Mouse (Mus musculus): ENCODE measurements around the gene Jmjd1c. TPM values are rescaled to one million over a fixed set of nuclear protein-coding genes. Genes with fewer than 3 reads are reported as not detected.

Gene Jmjd1c
- polyA plus RNA-seq, 1 experiment from 2014 or later: 56.5 TPM

DNA sequence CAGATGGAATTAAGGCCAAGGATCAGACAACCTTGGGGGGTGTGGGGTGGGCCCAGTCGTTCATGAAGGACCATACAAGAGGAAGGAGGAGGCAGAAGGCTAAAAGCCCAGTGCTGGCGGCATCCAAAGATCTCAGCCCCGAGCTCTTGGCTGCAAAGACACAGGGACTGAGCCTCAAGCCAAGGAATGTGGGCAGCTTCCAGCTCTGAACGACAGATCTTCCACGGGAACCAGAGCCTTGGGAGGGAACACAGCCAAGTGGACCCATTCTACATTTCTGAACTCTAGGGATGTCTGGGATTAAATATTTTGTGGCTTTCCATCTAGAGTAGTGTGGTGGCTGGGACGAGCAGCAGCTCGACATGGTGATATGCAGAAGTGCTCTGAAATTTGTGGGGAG lies 37.6 kb upstream of the Jmjd1c start:
- H3K4me3 ChIP-seq: no peak overlapping the region
- no peak overlapping the region for H3K27ac ChIP-seq (replicated peaks)
- WGBS: 82% methylated on average over 7 of the region's 7 CpGs
- no peaks in the 10 kb centered on the region for H3K27me3 ChIP-seq
- no peak overlapping the region for H3K4me2 ChIP-seq (replicated peaks)
- H3K36me3 ChIP-seq: no peaks in the 10 kb centered on the region
- H3K4me1 ChIP-seq: peaks cover 22% of the 10 kb centered on the region
- ATAC-seq (ENCODE audit: low FRiP score, low read depth): no peak
- H3K9ac ChIP-seq (replicated peaks): no peak overlapping the region
- no peaks in the 10 kb centered on the region for H3K9me3 ChIP-seq

DNA sequence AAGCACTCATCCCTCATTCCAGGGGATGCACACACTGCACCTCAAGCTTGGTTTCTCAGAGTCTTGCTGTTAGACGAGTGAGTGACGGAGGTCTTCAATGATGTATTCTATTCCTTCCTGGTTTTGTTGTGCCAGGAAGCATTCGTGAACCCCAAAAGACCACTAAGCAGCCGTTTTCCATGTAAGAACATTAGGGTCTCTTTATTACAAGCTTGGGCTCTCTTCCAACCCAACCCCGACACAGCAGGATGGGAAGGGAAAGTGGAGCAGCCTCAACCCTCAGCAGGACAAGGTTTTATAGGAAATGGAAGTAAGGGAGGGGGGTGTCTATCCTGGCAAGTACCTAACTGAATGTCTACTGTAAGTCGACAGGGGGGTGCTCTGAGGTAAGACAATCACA lies 37.2 kb upstream of the Jmjd1c start:
- Histone ChIP-seq H3K4me2 (replicated peaks) (no peak overlapping the region), H3K36me3 (no peaks in the 10 kb centered on the region), H3K9me3 (no peaks in the 10 kb centered on the region), H3K27me3 (no peaks in the 10 kb centered on the region), H3K27ac (replicated peaks) (no peak overlapping the region), H3K4me1 (peaks cover 18% of the 10 kb centered on the region), H3K9ac (replicated peaks) (no peak overlapping the region), H3K4me3 (no peak overlapping the region)
- 84% methylated on average over 6 of the region's 6 CpGs for WGBS
- no peak for ATAC-seq (ENCODE audit: low FRiP score, low read depth)

DNA sequence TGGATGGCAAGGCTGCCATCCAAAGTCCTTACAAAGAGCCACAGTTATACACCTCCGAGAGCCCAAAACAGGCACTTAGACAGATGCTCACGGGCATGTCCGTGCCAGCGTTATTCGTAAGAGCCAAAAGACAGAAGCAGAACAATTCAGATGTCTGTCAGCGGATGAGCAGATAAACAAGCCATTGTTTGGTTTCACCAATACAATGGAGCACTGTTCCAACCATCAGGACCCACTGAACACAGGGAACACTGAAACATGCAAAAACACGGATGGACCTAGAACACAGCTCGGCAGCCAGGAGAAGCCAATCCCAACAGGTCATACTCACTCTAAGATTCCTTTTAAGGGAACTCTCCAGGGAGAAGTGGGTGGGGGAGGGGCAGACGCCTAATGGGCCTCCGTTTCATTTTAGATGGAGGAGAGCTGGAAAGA lies 34.5 kb upstream of the Jmjd1c start:
- Histone ChIP-seq H3K9ac (replicated peaks) (no peak overlapping the region), H3K27ac (replicated peaks) (peak overlapping the region; percentile 16), H3K9me3 (no peaks in the 10 kb centered on the region), H3K4me1 (peaks cover 22% of the 10 kb centered on the region), H3K4me2 (replicated peaks) (0 out of 2 replicates have a peak overlapping the region, but pooled peaks have one; percentile 3), H3K36me3 (no peaks in the 10 kb centered on the region), H3K4me3 (no peak overlapping the region), H3K27me3 (no peaks in the 10 kb centered on the region)
- no peak for ATAC-seq (ENCODE audit: low FRiP score, low read depth)
- WGBS: 47% methylated on average over 10 of the region's 10 CpGs

DNA sequence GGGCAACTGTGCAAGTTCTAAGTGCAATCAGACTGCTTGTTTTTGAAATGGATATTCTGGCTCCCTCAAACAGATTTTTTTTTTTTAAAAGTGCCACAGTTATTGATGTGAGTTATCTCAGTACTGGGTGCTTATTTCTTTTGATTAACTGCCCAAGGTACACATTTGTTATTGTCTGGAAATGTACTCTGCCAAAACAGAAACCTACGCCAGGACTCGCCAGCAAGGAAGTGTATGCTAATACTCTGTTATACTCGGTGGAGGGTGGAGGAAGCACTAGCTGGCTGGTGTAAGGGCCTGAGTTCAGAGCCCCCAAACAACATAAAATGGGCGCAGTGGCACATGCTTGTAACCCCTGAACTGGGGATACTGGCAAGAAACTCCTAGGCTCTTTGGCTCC lies 34.1 kb upstream of the Jmjd1c start:
- Histone ChIP-seq H3K27ac (replicated peaks) (peak overlapping the region; percentile 16), H3K4me2 (replicated peaks) (0 out of 2 replicates have a peak overlapping the region, but pooled peaks have one; percentile 3), H3K27me3 (no peaks in the 10 kb centered on the region), H3K4me3 (no peak overlapping the region), H3K4me1 (peaks cover 23% of the 10 kb centered on the region), H3K36me3 (no peaks in the 10 kb centered on the region), H3K9ac (replicated peaks) (no peak overlapping the region), H3K9me3 (no peaks in the 10 kb centered on the region)
- ATAC-seq (ENCODE audit: low FRiP score, low read depth): no peak
- WGBS: 72% methylated on average over 4 of the region's 4 CpGs

DNA sequence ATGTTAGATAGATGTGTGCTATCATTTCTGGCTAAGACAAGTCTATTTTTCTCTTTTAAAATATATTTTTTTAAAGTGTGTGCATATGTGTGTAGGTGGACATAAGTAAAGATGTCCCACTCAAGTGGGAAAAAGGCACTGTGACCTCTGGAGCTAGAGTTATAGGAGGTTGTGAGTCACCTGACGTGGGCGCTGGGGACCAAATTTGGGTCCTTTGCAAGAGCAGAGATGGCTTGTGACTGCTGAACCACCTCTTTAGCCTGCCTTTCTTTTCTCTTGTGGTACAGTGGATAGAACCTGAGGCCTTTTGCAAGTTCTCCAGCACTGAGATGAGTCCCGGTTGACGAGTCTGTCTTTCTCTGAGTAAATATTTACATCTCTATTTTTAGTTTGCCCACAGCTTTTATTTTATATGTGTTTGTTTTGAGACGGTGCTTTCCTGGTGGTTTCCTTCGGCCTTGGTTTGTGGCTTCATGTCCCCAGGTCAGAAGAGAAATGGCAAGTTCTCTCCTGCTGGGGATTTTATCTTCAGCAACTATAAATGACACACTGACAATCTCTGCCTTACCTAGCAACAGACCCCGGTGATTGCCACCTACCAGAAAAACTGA lies 30.5 kb upstream of the Jmjd1c start:
- ATAC-seq (ENCODE audit: low FRiP score, low read depth): 0 out of 2 replicates have a peak, but pooled peaks have one; percentile 6
- Histone ChIP-seq H3K27ac (replicated peaks) (peak overlapping the region; percentile 55), H3K4me1 (peaks cover 21% of the 10 kb centered on the region), H3K9ac (replicated peaks) (no peak overlapping the region), H3K9me3 (0 out of 2 replicates have a peak, but pooled peaks cover 4% of the 10 kb centered on the region), H3K36me3 (0 out of 2 replicates have a peak, but pooled peaks cover 3% of the 10 kb centered on the region), H3K4me3 (no peak overlapping the region), H3K4me2 (replicated peaks) (no peak overlapping the region), H3K27me3 (no peaks in the 10 kb centered on the region)
- 72% methylated on average over 7 of the region's 7 CpGs for WGBS

DNA sequence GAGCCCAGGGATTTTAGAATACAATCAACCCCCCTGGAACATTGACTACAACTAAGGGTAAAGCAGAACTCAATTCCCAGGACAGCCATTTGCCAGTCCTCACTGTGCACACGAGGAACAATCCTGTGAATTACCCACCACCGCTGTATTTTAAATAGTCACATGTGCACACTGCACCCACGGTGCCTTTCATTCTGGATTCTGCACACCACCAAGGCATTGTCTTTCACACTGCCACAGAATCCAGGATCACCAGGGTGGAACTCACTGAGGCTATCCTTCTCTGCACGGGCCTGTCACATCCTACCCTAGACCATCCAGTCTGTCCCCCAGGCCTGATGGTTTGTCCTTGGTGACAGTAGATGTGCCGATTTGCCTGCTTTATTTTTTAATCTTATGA lies 30.0 kb upstream of the Jmjd1c start:
- peak; percentile 54; the same call in 1 of the 2 replicates for ATAC-seq (ENCODE audit: low FRiP score, low read depth)
- H3K27ac ChIP-seq (replicated peaks): peak overlapping the region; percentile 55

DNA sequence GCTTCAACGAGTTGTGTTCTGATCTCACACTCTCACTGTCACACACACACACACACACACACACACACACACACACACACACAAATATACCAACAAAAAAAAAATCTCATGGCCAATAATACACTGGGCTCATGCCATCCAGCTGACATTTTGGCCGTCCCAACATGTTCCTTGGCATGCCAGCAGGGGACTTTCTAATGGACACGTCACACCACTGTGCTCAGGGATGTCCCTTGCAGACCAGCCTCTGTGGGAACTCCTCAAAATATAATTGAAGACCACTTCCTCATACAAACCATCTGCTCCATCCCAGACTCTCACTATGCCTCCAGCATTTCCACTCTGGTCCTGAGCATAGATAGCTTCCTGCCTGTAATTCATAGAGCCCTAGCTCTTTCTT lies 29.5 kb upstream of the Jmjd1c start:
- 0 out of 2 replicates have a peak, but pooled peaks cover 4% of the 10 kb centered on the region for H3K9me3 ChIP-seq
- no peaks in the 10 kb centered on the region for H3K27me3 ChIP-seq
- no peak overlapping the region for H3K4me2 ChIP-seq (replicated peaks)
- H3K27ac ChIP-seq (replicated peaks): peak overlapping the region; percentile 55
- H3K4me3 ChIP-seq: no peak overlapping the region
- H3K36me3 ChIP-seq: 0 out of 2 replicates have a peak, but pooled peaks cover 3% of the 10 kb centered on the region
- 73% methylated on average over 3 of the region's 3 CpGs for WGBS
- no peak overlapping the region for H3K9ac ChIP-seq (replicated peaks)
- ATAC-seq (ENCODE audit: low FRiP score, low read depth): no peak
- H3K4me1 ChIP-seq: peaks cover 20% of the 10 kb centered on the region

More for the DNA sequence above, 30.0 kb upstream of the Jmjd1c start:
- no peak overlapping the region for H3K4me2 ChIP-seq (replicated peaks)
- H3K9me3 ChIP-seq: 0 out of 2 replicates have a peak, but pooled peaks cover 4% of the 10 kb centered on the region
- 0 out of 2 replicates have a peak, but pooled peaks cover 3% of the 10 kb centered on the region for H3K36me3 ChIP-seq
- H3K4me3 ChIP-seq: no peak overlapping the region
- H3K27me3 ChIP-seq: no peaks in the 10 kb centered on the region
- no peak overlapping the region for H3K9ac ChIP-seq (replicated peaks)
- peaks cover 21% of the 10 kb centered on the region for H3K4me1 ChIP-seq
- WGBS: 37% methylated on average over 5 of the region's 5 CpGs

DNA sequence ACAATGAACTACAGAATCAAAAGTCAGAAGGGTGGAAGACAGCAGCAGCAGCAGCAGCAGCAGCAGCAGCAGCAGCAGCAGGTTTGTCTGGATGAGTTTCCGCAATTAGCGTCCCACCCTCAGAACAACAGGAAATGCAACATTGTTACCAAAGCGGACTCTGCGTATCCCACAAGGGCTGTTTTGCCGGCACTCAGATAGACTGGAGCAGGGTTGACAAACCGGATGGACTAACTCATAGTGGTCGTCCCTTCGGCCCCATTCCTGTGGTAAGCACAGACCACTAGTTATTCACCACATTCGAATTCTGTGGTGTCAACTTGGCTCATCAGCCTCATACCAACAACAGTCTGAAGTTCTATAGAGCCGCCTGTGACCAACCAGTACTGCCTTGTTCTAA lies 26.9 kb upstream of the Jmjd1c start:
- no peak overlapping the region for H3K27ac ChIP-seq (replicated peaks)
- peaks cover 13% of the 10 kb centered on the region; the same call in 1 of the 2 replicates for H3K4me1 ChIP-seq
- H3K9ac ChIP-seq (replicated peaks): no peak overlapping the region
- no peak overlapping the region for H3K4me2 ChIP-seq (replicated peaks)
- 0 out of 2 replicates have a peak, but pooled peaks cover 3% of the 10 kb centered on the region for H3K36me3 ChIP-seq
- no peaks in the 10 kb centered on the region for H3K27me3 ChIP-seq
- ATAC-seq (ENCODE audit: low FRiP score, low read depth): no peak
- H3K9me3 ChIP-seq: 0 out of 2 replicates have a peak, but pooled peaks cover 4% of the 10 kb centered on the region
- WGBS: 96% methylated on average over 10 of the region's 10 CpGs
- H3K4me3 ChIP-seq: no peak overlapping the region

DNA sequence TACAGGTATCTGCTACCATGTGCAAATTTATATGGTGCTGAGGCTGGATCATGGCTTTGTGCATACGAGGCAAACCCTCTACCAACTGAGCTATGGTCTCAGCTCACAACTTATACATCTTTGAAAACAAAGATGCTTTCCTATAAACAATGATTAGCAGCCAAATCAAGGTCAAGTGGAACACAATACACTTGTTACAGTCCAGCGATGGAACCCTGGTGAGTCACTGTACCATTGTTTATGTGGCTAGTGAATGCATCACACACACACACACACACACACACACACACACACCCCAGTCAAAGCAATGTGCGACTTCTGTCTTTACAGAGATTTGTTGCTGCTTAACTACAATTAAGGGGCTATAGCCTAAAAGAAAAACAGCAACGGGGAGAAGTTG lies 24.5 kb upstream of the Jmjd1c start:
- no peak for ATAC-seq (ENCODE audit: low FRiP score, low read depth)
- no peak overlapping the region for H3K4me3 ChIP-seq

DNA sequence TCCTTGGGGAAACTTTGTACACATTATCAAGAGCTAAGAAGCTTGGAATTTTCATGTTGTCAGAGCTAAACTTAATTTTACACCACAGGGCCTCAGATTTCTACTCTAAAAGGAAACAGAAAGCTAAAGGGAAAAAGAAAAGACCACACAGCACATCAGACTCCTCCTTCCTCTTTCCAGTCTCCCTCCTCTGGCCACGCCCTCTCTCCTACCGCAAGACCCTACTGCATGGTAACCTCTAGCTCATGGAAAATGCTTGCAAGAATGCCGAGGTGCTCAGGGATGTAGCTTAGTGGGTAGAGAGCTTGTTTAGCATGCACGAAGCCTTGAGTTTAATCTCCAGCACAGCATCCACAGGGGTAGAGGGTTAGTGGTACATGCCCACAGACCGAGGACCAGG lies 24.0 kb upstream of the Jmjd1c start:
- no peak overlapping the region for H3K4me2 ChIP-seq (replicated peaks)
- ATAC-seq (ENCODE audit: low FRiP score, low read depth): no peak
- no peak overlapping the region for H3K9ac ChIP-seq (replicated peaks)
- H3K36me3 ChIP-seq: 0 out of 2 replicates have a peak, but pooled peaks cover 3% of the 10 kb centered on the region
- H3K27ac ChIP-seq (replicated peaks): no peak overlapping the region
- H3K9me3 ChIP-seq: 0 out of 2 replicates have a peak, but pooled peaks cover 4% of the 10 kb centered on the region
- H3K4me1 ChIP-seq: peaks cover 5% of the 10 kb centered on the region; the same call in 1 of the 2 replicates
- H3K27me3 ChIP-seq: no peaks in the 10 kb centered on the region
- no peak overlapping the region for H3K4me3 ChIP-seq
- 86% methylated on average over 5 of the region's 5 CpGs for WGBS

More for the DNA sequence above, 24.5 kb upstream of the Jmjd1c start:
- Histone ChIP-seq H3K4me1 (peaks cover 2% of the 10 kb centered on the region), H3K9me3 (0 out of 2 replicates have a peak, but pooled peaks cover 4% of the 10 kb centered on the region), H3K4me2 (replicated peaks) (no peak overlapping the region), H3K27me3 (no peaks in the 10 kb centered on the region), H3K9ac (replicated peaks) (no peak overlapping the region), H3K27ac (replicated peaks) (no peak overlapping the region), H3K36me3 (0 out of 2 replicates have a peak, but pooled peaks cover 3% of the 10 kb centered on the region)
- 86% methylated on average over 4 of the region's 4 CpGs for WGBS

DNA sequence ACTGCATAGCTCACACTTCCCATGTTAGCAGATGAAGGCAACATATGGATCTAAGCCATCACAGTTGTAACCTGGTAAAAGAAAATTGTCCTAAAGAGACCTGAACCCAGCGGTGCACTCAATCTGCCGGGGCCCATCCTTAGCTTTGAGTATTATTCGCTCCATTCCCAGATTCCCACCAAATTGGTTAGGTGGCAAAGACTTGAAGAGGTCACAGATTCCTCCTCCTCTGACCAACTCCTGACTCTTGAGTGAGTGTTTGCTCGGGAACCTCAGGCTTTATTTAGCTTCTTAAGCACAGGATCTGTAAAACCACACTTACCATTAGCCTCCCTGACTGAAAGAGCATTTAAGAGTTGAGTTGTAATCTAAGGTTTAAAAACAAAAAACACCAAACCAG lies 23.3 kb upstream of the Jmjd1c start:
- Histone ChIP-seq H3K4me2 (replicated peaks) (no peak overlapping the region), H3K4me3 (no peak overlapping the region), H3K9me3 (0 out of 2 replicates have a peak, but pooled peaks cover 4% of the 10 kb centered on the region), H3K27ac (replicated peaks) (no peak overlapping the region), H3K36me3 (0 out of 2 replicates have a peak, but pooled peaks cover 3% of the 10 kb centered on the region), H3K4me1 (peaks cover 5% of the 10 kb centered on the region; the same call in 1 of the 2 replicates), H3K27me3 (no peaks in the 10 kb centered on the region), H3K9ac (replicated peaks) (no peak overlapping the region)
- WGBS: 96% methylated on average over 4 of the region's 4 CpGs
- ATAC-seq (ENCODE audit: low FRiP score, low read depth): no peak

DNA sequence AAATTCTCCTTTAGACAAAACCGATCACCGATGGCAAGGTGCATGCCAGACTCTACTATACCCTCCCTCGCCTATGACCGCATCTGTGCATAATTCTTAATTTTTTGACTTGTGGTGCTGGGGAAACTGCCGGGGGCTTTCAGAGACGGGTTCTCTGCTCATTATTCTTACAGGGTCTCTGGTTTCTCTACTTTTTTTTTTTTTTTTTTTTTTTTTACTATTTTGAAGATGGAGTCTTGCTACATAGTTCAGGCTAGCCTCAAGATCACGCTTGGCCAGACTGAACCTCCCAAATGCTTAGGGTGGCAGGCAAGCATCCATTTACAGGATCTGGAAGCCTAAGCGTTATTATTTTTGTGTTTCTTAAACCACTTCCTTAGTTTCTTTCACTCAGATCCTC lies 22.3 kb upstream of the Jmjd1c start:
- no peaks in the 10 kb centered on the region for H3K9me3 ChIP-seq
- H3K4me1 ChIP-seq: peaks cover 5% of the 10 kb centered on the region; the same call in 1 of the 2 replicates
- H3K9ac ChIP-seq (replicated peaks): no peak overlapping the region
- WGBS: 97% methylated on average over 8 of the region's 8 CpGs
- H3K36me3 ChIP-seq: no peaks in the 10 kb centered on the region
- no peak overlapping the region for H3K4me3 ChIP-seq
- ATAC-seq (ENCODE audit: low FRiP score, low read depth): no peak
- no peak overlapping the region for H3K27ac ChIP-seq (replicated peaks)
- no peaks in the 10 kb centered on the region for H3K27me3 ChIP-seq
- H3K4me2 ChIP-seq (replicated peaks): no peak overlapping the region

All from midbrain, embryonic 12.5 days (tissue).